Mouse (Mus musculus) brain, embryonic 14.5 days (tissue): ENCODE results near the gene Uqcc1.

ENCODE experiments used
- CTCF ChIP-seq: fragments of 200-500 bp; IDR thresholded peaks from 2 replicates; pipeline ENCODE4 v1.5.1; 2012; ENCODE audit warnings: inconsistent platforms, mild to moderate bottlenecking, moderate library complexity, borderline replicate concordance; ENCODE audit not compliant: insufficient read depth, insufficient read length; ENCODE audit errors: extremely low read depth
- POLR2A ChIP-seq: fragments of 200-500 bp; IDR thresholded peaks from 2 replicates; pipeline ENCODE4 v1.6.1; 2012; ENCODE audit warnings: mild to moderate bottlenecking, inconsistent platforms, borderline replicate concordance; ENCODE audit not compliant: poor library complexity, insufficient read depth, insufficient read length, severe bottlenecking; ENCODE audit errors: extremely low read depth

DNA sequence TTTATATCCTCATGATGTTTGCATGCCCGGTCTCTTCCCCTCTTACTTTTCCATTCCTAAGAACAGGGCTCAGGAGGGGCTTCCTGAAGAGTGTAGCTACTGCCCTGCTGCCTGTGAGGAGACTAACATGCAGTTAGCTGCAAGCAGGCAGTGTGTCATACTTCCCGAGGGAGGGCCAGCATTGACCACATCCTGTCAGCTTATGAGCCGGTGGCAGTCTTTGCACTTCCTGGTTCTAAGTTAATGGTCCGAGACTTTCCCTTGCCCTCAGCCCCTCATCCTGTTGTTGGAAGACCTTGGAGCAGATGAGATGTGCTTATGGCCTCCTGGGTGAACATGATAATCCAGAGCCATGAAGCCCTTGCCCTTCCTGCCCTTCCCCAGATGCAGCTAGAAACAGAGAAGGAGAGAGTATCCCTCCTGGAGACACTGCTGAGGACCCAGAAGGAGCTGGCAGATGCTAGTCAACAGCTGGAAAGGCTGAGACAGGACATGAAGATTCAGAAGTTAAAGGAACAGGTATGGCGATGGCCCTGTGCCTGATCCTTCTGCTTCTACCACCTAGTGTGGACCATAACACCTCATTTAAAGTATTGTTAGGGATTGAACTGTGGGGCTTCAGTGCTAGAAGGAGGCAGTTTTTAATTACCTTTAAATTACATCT lies 49.4 kb upstream of the Uqcc1 start:
- no peak for TF ChIP-seq CTCF
- no peak for TF ChIP-seq POLR2A
